Mouse (Mus musculus) frontal cortex, adult 2 months (tissue): ENCODE measurements around the gene Adam29. TPM values are rescaled to one million over a fixed set of nuclear protein-coding genes. Genes with fewer than 3 reads are reported as not detected.

ENCODE experiments used
- DNase-seq, 2 experiments: peaks; one replicate each; pipeline ENCODE4 v3.0.0; 2022; ENCODE audit warnings: low spot score in 1 of 2; ENCODE audit errors: extremely low spot score in 1 of 2
- polyA plus RNA-seq: library from polyadenylated mRNA; depleted of rRNA; stranded (reverse); fragments of >200 nt; gene quantifications from 2 replicates; pipeline ENCODE4 v1.2.3, GENCODE M21; 2012; rRNA removed

Adam29 gene
- polyA plus RNA-seq: not detected in 2 replicates

DNA sequence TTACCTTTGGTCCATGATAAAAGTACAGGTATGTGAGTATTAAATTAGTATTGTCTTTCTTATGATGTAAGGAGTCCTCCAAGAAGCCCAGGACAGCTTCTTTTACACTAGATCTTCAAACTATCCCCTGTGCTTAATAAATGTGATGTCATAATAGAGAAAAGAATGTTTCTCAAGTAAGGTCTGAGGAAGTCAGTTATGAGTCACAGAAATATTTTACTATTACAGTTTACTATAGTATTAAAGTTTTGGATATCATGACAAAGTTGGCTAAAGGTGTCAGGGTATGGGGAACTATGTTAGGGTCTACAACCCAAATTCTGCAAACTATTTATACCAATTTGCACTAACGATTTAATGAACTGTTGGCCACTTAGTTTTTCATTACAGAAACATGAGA, at the start of gene Adam29:
TSS of gene Adam29 (minus strand) at position 101 of the 400 bp plus-strand sequence.
- DNase-seq: no peak

- no peak for DNase-seq
Measured at GRCm38 (mm10) chr8:55940526-55940880, 33.8 kb upstream of the Adam29 start.

- peak; percentile 20 to 65 for DNase-seq
Measured at GRCm38 (mm10) chr8:55939870-55940525, 33.2 kb upstream of the Adam29 start, which contains the start of gene Glra3. TSS of gene Glra3 (plus strand) at chr8:55940460.

Other genes starting within 250 kb of the Adam29 start
- 1.1 and 2.0 TPM in 2 replicates for gene Glra3, start 33.5 kb upstream of the Adam29 start, polyA plus RNA-seq